ENCODE assay signal across 8 mouse cellular contexts in genomic region chr7:127677077-127677476, GRCm38 (mm10). TPM values are rescaled to one million over a fixed set of nuclear protein-coding genes. Genes with fewer than 3 reads are reported as not detected.
DNase-seq lines count a peak whose midpoint lies in the region; ATAC-seq and TF ChIP-seq lines count a peak whose summit lies in the region.
"Had no signal": no experiment of that assay in that cellular context is flagged by ENCODE, and none has a peak within 500 bp of the region (broad histone marks: within the 10 kb centered on the region; RNA-seq: fewer than 3 reads in every experiment).

No protein-coding gene starts in this region.

- DNase-seq in layer of hippocampus, adult 11-12 months (ENCODE audit: low spot score), result peak; percentile 41
- no peak for DNase-seq in layer of hippocampus, adult 9-10 months (ENCODE audit: low spot score)
- DNase-seq in ES-E14 (ENCODE audit: low read depth, low spot score), result peak; percentile 82
- DNase-seq in adrenal gland, postnatal 14 days, result peak; percentile 78
- DNase-seq in lung, postnatal 25 days (ENCODE audit: low spot score), result peak; percentile 25
- peak; percentile 62 for DNase-seq in testis, postnatal 14 days (ENCODE audit: low spot score)

- H3K27ac ChIP-seq in ES-E14 (ENCODE audit: insufficient read depth, low read depth, low read length, poor library complexity, severe bottlenecking), result no peak overlapping the region
- H3K27ac ChIP-seq: heart, embryonic 13.5 days had no signal

- no peak overlapping the region for H3K4me3 ChIP-seq in ES-E14 (ENCODE audit: insufficient read depth in 1 of 2, low read depth in 1 of 2, low read length in 2 of 2, poor library complexity in 1 of 2, severe bottlenecking in 1 of 2)
- H3K4me3 ChIP-seq: heart, embryonic 13.5 days had no signal

- peak; percentile 61 for ATAC-seq in erythroid progenitor cell, adult 5-6 weeks (replicated peaks; ENCODE audit: low FRiP score, poor library complexity, severe bottlenecking)

- no peaks in the 10 kb centered on the region for H3K36me3 ChIP-seq in ES-E14 (ENCODE audit: control insufficient read depth, insufficient read depth, low read length, poor library complexity, severe bottlenecking)

- in situ Hi-C loops in ES-E14 (cut with MboI; ENCODE audit: low sequenced_read_pairs in 2 of 2, unreplicated experiment in 2 of 2), result no loop called here

- no peak overlapping the region for H3K9ac ChIP-seq in ES-E14 (ENCODE audit: insufficient read depth, low read depth, low read length, poor library complexity, severe bottlenecking)
- H3K9ac ChIP-seq: heart, embryonic 13.5 days had no signal

- H3K4me1 ChIP-seq in ES-E14 (ENCODE audit: control insufficient read depth in 2 of 2, insufficient read depth in 2 of 2, low read length in 2 of 2, poor library complexity in 1 of 2), result peaks cover 2 to 7% of the 10 kb centered on the region in 2 experiments; a peak in 2 of 4 replicates

- no peaks in the 10 kb centered on the region for H3K9me3 ChIP-seq in ES-E14 (ENCODE audit: control insufficient read depth, insufficient read depth, low read depth, low read length)
- H3K9me3 ChIP-seq: heart, embryonic 13.5 days had no signal

TF ChIP-seq in ES-E14, 5 proteins besides CTCF, POLR2A, EP300 and RAD21:
- TF ChIP-seq CHD2 (IDR thresholded peaks at IDR 0.05; ENCODE audit: low read depth, low read length) (no peak), MAFK (IDR thresholded peaks at IDR 0.05; ENCODE audit: insufficient read depth, low read depth, low read length) (no peak), HCFC1 (IDR thresholded peaks at IDR 0.05; ENCODE audit: borderline replicate concordance, insufficient read depth, low read length) (no peak), ZC3H11A (IDR thresholded peaks at IDR 0.05; ENCODE audit: borderline replicate concordance, low read depth, low read length) (no peak), ZNF384 (IDR thresholded peaks at IDR 0.05; ENCODE audit: low read depth, low read length) (no peak)

RNA-seq across cellular contexts. Expression of gene Bcl7c, which starts 31.7 kb away (rescaled TPM):
- total RNA-seq in ES-E14 (2012; rRNA removed), result 35.6 and 36.8 TPM in 2 replicates
- total RNA-seq in adrenal gland, postnatal 14 days (2021), result 64.8 and 69.2 TPM in 2 replicates
- 4.0 and 9.6 TPM in 2 replicates for total RNA-seq in erythroid progenitor cell, adult 5-6 weeks (2015; ENCODE audit: low replicate concordance)
- 2.6 and 12.7 TPM in 2 replicates for total RNA-seq in erythroid progenitor cell, adult 5-6 weeks (2017; ENCODE audit: low replicate concordance)

RNA-seq across cellular contexts. Expression of gene Ctf1, which starts 35.5 kb away (rescaled TPM):
- 2.3 and 3.0 TPM in 2 replicates for total RNA-seq in ES-E14 (2012; rRNA removed)
- total RNA-seq in adrenal gland, postnatal 14 days (2021), result 4.7 and 5.1 TPM in 2 replicates
- not detected in 2 replicates for total RNA-seq in erythroid progenitor cell, adult 5-6 weeks (2015; ENCODE audit: low replicate concordance)
- total RNA-seq in erythroid progenitor cell, adult 5-6 weeks (2017; ENCODE audit: low replicate concordance), result not detected in 2 replicates

RNA-seq across cellular contexts. Expression of gene Ctf2, which starts 54.9 kb away (rescaled TPM):
- total RNA-seq in ES-E14 (2012; rRNA removed), result 0.69 and 0.71 TPM in 2 replicates
- total RNA-seq in adrenal gland, postnatal 14 days (2021), result not detected in 2 replicates
- total RNA-seq in erythroid progenitor cell, adult 5-6 weeks (2015; ENCODE audit: low replicate concordance), result not detected in 2 replicates
- total RNA-seq in erythroid progenitor cell, adult 5-6 weeks (2017; ENCODE audit: low replicate concordance), result not detected in 2 replicates
